Mouse (Mus musculus): Measurements from ENCODE around the gene Gosr2. TPM values are rescaled to one million over a fixed set of nuclear protein-coding genes. Genes with fewer than 3 reads are reported as not detected.

Gene Gosr2
- polyA plus RNA-seq, 1 experiment = 73.2 TPM

DNA sequence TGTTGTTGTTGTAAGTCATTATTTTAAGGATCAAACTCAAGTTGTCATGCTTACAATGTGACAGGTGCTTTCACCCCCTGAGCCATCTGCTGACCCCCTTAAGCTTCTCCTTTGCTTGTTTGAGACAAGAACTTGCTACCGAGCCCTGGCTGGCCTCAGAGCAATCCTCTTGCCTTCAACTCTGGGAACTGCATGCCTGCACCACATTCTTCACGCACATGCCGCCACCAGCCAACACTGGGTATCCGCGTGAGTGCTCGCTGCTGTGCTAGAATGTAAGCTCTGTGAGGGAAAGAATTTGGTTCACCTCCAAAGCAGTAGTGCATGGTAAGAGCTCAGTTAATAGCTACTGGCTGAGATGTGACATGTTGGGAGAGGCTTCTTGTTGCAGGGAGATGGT, 61.4 kb downstream of the Gosr2 start:
- Histone ChIP-seq H3ac (ENCODE audit: control insufficient read depth, insufficient read length, low read depth) (no peak overlapping the region), H3K79me3 (ENCODE audit: low read depth) (no peaks in the 10 kb centered on the region), H3K27me3 (ENCODE audit: control insufficient read depth, insufficient read depth, insufficient read length) (peaks cover 58% of the 10 kb centered on the region), H3K4me3 (ENCODE audit: insufficient read depth, poor library complexity, severe bottlenecking) (no peak overlapping the region), H3K36me3 (ENCODE audit: control insufficient read depth, insufficient read depth) (no peaks in the 10 kb centered on the region), H3K79me2 (ENCODE audit: control insufficient read depth, insufficient read depth) (no peaks in the 10 kb centered on the region)
- TF ChIP-seq USF1 (IDR thresholded peaks at IDR 0.05; ENCODE audit: low read depth) = no peak

DNA sequence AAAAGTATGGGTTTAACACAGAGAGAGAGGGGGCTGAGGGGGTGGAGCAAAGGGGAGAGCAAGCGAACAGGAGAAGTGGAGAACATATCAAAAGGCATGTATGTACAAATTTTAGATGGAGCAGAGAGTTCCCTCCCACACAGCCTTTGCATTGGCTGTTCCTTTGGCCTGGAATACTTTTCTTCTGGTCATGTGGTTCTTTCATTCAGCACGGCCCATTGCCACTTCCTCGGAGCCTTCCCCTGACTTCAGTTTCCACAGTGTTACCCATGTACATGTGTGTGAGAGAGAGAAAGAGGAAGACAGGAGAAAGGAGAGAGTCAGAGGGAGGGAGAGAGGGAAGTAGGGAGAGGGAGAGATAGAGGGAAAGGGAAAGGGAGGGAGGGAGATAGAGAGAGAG, 62.2 kb downstream of the Gosr2 start:
- no peaks in the 10 kb centered on the region for H3K36me3 ChIP-seq (ENCODE audit: control insufficient read depth, insufficient read depth)
- no peak for TF ChIP-seq CTCF (IDR thresholded peaks at IDR 0.05; ENCODE audit: control insufficient read depth, insufficient read depth, insufficient read length)
- TF ChIP-seq CEBPB (IDR thresholded peaks at IDR 0.05; ENCODE audit: low read depth) = no peak
- no peak for TF ChIP-seq MYOD1 (IDR thresholded peaks at IDR 0.05; ENCODE audit: control insufficient read depth, insufficient read length, low read depth)
- TF ChIP-seq USF1 (IDR thresholded peaks at IDR 0.05; ENCODE audit: low read depth) = no peak
- TF ChIP-seq MAX (IDR thresholded peaks at IDR 0.05) = no peak
- TF ChIP-seq MYOG (IDR thresholded peaks at IDR 0.05; ENCODE audit: control insufficient read depth, extremely low read depth, insufficient read length) = no peak
- no peak for TF ChIP-seq FOSL1 (IDR thresholded peaks at IDR 0.05; ENCODE audit: insufficient read depth, low read length, poor library complexity, severe bottlenecking)

DNA sequence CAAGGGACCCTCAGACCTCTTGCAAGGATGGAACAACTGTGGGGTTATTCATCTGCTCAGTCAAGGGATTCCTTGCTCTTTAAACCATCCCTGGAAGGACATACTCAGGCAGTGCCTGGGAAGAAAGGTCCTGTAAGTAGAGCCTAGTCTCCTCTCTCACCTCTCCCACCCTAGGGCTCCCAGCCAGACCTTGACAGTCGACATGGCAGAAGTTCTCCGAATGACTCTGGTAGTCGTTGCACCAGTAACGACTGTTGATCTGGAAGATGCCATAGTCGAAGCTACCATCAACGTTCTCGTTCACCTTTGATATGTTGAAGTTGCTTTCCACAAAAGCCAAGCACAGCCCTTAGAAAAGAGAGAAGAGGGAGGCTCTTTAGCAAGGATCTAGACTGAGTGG, 62.9 kb downstream of the Gosr2 start:
- no peaks in the 10 kb centered on the region for H3K79me2 ChIP-seq (ENCODE audit: control insufficient read depth, insufficient read depth)
- H3K4me3 ChIP-seq (ENCODE audit: insufficient read depth, poor library complexity, severe bottlenecking) = no peak overlapping the region
- no peak overlapping the region for H3ac ChIP-seq (ENCODE audit: control insufficient read depth, insufficient read length, low read depth)
- H3K36me3 ChIP-seq (ENCODE audit: control insufficient read depth, insufficient read depth) = no peaks in the 10 kb centered on the region
- TF ChIP-seq MAX (IDR thresholded peaks at IDR 0.05) = no peak
- no peak for TF ChIP-seq CEBPB (IDR thresholded peaks at IDR 0.05; ENCODE audit: low read depth)
- no peak for TF ChIP-seq USF1 (IDR thresholded peaks at IDR 0.05; ENCODE audit: low read depth)
- TF ChIP-seq FOSL1 (IDR thresholded peaks at IDR 0.05; ENCODE audit: insufficient read depth, low read length, poor library complexity, severe bottlenecking) = no peak
- no peak for TF ChIP-seq CTCF (IDR thresholded peaks at IDR 0.05; ENCODE audit: control insufficient read depth, insufficient read depth, insufficient read length)
- TF ChIP-seq MYOG (IDR thresholded peaks at IDR 0.05; ENCODE audit: control insufficient read depth, extremely low read depth, insufficient read length) = no peak
- no peak for TF ChIP-seq MYOD1 (IDR thresholded peaks at IDR 0.05; ENCODE audit: control insufficient read depth, insufficient read length, low read depth)
- peaks cover 47% of the 10 kb centered on the region for H3K27me3 ChIP-seq (ENCODE audit: control insufficient read depth, insufficient read depth, insufficient read length)
- H3K79me3 ChIP-seq (ENCODE audit: low read depth) = no peaks in the 10 kb centered on the region

More for the DNA sequence above, 62.2 kb downstream of the Gosr2 start:
- peaks cover 50% of the 10 kb centered on the region for H3K27me3 ChIP-seq (ENCODE audit: control insufficient read depth, insufficient read depth, insufficient read length)
- no peak overlapping the region for H3ac ChIP-seq (ENCODE audit: control insufficient read depth, insufficient read length, low read depth)
- H3K79me3 ChIP-seq (ENCODE audit: low read depth) = no peaks in the 10 kb centered on the region
- H3K4me3 ChIP-seq (ENCODE audit: insufficient read depth, poor library complexity, severe bottlenecking) = no peak overlapping the region
- no peaks in the 10 kb centered on the region for H3K79me2 ChIP-seq (ENCODE audit: control insufficient read depth, insufficient read depth)

DNA sequence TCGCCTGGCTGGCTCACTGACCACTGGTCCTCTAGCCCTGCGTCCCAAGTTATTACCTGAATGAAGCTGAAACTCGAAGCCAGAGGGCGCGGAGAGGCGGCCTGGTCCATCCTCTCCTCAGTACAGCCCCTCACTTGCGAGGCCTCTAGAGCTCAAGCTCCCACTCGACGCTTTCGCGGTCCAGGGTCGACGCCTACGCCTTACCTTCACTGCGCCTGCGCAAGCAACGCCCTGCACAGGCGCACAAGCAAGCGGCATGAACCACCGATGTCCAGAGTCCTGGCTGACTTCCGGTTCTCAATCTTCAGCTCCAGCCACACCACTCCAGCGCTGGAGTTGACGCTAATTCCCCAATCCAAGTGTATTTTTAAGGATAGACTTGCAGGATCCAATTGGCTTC, 70.2 kb downstream of the Gosr2 start:
- Histone ChIP-seq H3K27me3 (ENCODE audit: control insufficient read depth, insufficient read depth, insufficient read length) (peaks cover 20% of the 10 kb centered on the region), H3ac (ENCODE audit: control insufficient read depth, insufficient read length, low read depth) (no peak overlapping the region), H3K4me3 (ENCODE audit: insufficient read depth, poor library complexity, severe bottlenecking) (no peak overlapping the region), H3K79me3 (ENCODE audit: low read depth) (no peaks in the 10 kb centered on the region), H3K36me3 (ENCODE audit: control insufficient read depth, insufficient read depth) (no peaks in the 10 kb centered on the region), H3K79me2 (ENCODE audit: control insufficient read depth, insufficient read depth) (no peaks in the 10 kb centered on the region)
- TF ChIP-seq CTCF (IDR thresholded peaks at IDR 0.05; ENCODE audit: control insufficient read depth, insufficient read depth, insufficient read length) (no peak), MYOD1 (IDR thresholded peaks at IDR 0.05; ENCODE audit: control insufficient read depth, insufficient read length, low read depth) (no peak), MAX (IDR thresholded peaks at IDR 0.05) (no peak), FOSL1 (IDR thresholded peaks at IDR 0.05; ENCODE audit: insufficient read depth, low read length, poor library complexity, severe bottlenecking) (no peak)

Other genes starting within 250 kb of the Gosr2 start
- gene Lrrc37a, start 193.3 kb downstream of the Gosr2 start, polyA plus RNA-seq (2012; fragmentation: generic; extraction: Trizol) = not detected
- not detected for gene Gm884, start 76.8 kb downstream of the Gosr2 start, polyA plus RNA-seq (2012; fragmentation: generic; extraction: Trizol)
- not detected for gene Lyzl6, start 59.0 kb downstream of the Gosr2 start, polyA plus RNA-seq (2012; fragmentation: generic; extraction: Trizol)
- not detected for gene Rprml, start 48.3 kb downstream of the Gosr2 start, polyA plus RNA-seq (2012; fragmentation: generic; extraction: Trizol)
- gene Wnt9b, start 51.9 kb upstream of the Gosr2 start, polyA plus RNA-seq (2012; fragmentation: generic; extraction: Trizol) = not detected
- 0.01 TPM for gene Wnt3, start 76.3 kb upstream of the Gosr2 start, polyA plus RNA-seq (2012; fragmentation: generic; extraction: Trizol)